Mouse (Mus musculus): ENCODE measurements around the gene Slc17a2. TPM values are rescaled to one million over a fixed set of nuclear protein-coding genes. Genes with fewer than 3 reads are reported as not detected.

The Slc17a2 gene
- polyA plus RNA-seq, 1 experiment from 2014 or later: not detected

DNA sequence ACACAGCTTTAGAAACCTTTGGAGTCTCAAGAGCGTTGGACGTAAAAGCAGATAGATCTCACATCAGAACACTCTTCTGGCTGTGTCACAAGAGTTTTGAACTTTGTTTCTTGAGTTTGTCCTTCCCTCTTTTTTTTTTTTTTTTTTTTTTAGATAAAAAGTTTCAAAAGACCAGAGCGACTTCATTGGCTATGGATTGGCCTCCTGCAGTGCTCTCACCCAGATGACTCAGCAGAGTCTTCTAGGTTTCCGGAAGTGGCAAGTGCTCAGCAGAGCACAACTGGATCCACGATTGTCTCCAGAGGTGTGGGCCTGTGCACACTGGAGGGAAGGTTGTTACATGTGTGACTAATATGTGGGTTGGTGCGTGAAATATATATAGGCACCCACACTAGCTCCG lies 28.5 kb upstream of the Slc17a2 start:
- H3K36me3 ChIP-seq (ENCODE audit: control insufficient read depth, insufficient read depth): no peaks in the 10 kb centered on the region
- 92% methylated on average over 7 of the region's 7 CpGs for WGBS
- no peak overlapping the region for H3K4me3 ChIP-seq (ENCODE audit: low read length)
- no peaks in the 10 kb centered on the region for H3K4me1 ChIP-seq (ENCODE audit: control insufficient read depth, insufficient read depth, low read length)
- no peak for ATAC-seq (replicated peaks; ENCODE audit: extremely low read depth, insufficient read depth, low FRiP score)
- H3K9ac ChIP-seq (ENCODE audit: low read length): no peak overlapping the region
- H3K4me2 ChIP-seq (ENCODE audit: low read depth, low read length): no peak overlapping the region
- H3K27ac ChIP-seq (ENCODE audit: low read length): no peak overlapping the region
- H3K27me3 ChIP-seq (ENCODE audit: control insufficient read depth, insufficient read depth, low read length): no peaks in the 10 kb centered on the region
- no peaks in the 10 kb centered on the region for H3K9me3 ChIP-seq (replicated peaks; ENCODE audit: control insufficient read depth, low read length)

GRCm38 (mm10) chr13:23779025-23779424 lies 27.8 kb upstream of the Slc17a2 start:
- Histone ChIP-seq H3K9ac (ENCODE audit: low read length) (no peak overlapping the region), H3K4me2 (ENCODE audit: low read depth, low read length) (no peak overlapping the region), H3K4me1 (ENCODE audit: control insufficient read depth, insufficient read depth, low read length) (no peaks in the 10 kb centered on the region), H3K36me3 (ENCODE audit: control insufficient read depth, insufficient read depth) (no peaks in the 10 kb centered on the region), H3K27ac (ENCODE audit: low read length) (no peak overlapping the region), H3K4me3 (ENCODE audit: low read length) (no peak overlapping the region), H3K9me3 (replicated peaks; ENCODE audit: control insufficient read depth, low read length) (no peaks in the 10 kb centered on the region), H3K27me3 (ENCODE audit: control insufficient read depth, insufficient read depth, low read length) (no peaks in the 10 kb centered on the region)
- 61% methylated on average over 4 of the region's 4 CpGs for WGBS
- no peak for ATAC-seq (replicated peaks; ENCODE audit: extremely low read depth, insufficient read depth, low FRiP score)

DNA sequence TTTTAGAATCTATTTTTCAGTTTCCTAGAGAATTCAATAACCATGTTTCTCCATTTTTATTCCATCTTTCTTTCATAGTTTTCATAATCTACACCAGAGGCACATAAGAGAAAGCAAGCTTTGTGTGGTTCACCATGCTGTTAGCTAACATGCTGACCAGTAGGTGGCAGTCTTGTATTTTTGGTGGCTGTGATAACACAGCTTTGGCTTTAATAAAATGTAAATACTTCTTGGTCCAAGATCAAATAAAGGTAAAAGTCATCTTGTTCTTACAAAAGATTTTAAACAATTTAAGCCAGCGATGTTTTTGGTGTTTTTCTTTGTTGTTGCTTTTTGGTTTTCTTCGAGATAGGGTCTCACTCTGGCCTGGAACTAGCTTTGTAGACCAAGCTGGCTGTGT lies 14.3 kb upstream of the Slc17a2 start:
- no peak for ATAC-seq (replicated peaks; ENCODE audit: extremely low read depth, insufficient read depth, low FRiP score)
- Histone ChIP-seq H3K27ac (ENCODE audit: low read length) (no peak overlapping the region), H3K4me3 (ENCODE audit: low read length) (no peak overlapping the region), H3K9me3 (replicated peaks; ENCODE audit: control insufficient read depth, low read length) (no peaks in the 10 kb centered on the region), H3K27me3 (ENCODE audit: control insufficient read depth, insufficient read depth, low read length) (no peaks in the 10 kb centered on the region), H3K4me1 (ENCODE audit: control insufficient read depth, insufficient read depth, low read length) (no peaks in the 10 kb centered on the region), H3K9ac (ENCODE audit: low read length) (no peak overlapping the region), H3K36me3 (ENCODE audit: control insufficient read depth, insufficient read depth) (no peaks in the 10 kb centered on the region), H3K4me2 (ENCODE audit: low read depth, low read length) (no peak overlapping the region)
- WGBS: 40% methylated on average over 2 of the region's 2 CpGs

DNA sequence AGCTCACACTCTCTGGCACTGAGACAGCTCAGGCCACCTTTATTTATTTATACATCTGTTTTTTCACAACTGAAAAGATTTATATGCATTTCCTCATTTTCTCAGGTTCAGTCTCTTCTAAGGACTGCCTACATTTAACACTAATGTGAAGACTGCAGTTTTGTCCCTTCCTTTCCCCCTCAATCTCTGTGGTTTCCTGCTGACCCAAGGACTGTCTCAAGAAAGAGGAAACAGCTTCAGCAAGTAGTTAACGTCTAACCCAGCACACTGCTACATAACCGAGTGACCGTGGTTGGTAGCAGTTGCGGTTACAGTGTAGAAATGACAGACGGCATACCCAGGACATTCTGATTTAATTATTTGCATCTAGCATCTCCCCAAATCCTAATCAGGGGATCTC lies 7.4 kb upstream of the Slc17a2 start:
- Histone ChIP-seq H3K4me3 (ENCODE audit: low read length) (no peak overlapping the region), H3K4me2 (ENCODE audit: low read depth, low read length) (no peak overlapping the region), H3K9ac (ENCODE audit: low read length) (no peak overlapping the region), H3K27ac (ENCODE audit: low read length) (no peak overlapping the region), H3K36me3 (ENCODE audit: control insufficient read depth, insufficient read depth) (no peaks in the 10 kb centered on the region), H3K27me3 (ENCODE audit: control insufficient read depth, insufficient read depth, low read length) (no peaks in the 10 kb centered on the region), H3K4me1 (ENCODE audit: control insufficient read depth, insufficient read depth, low read length) (no peaks in the 10 kb centered on the region), H3K9me3 (replicated peaks; ENCODE audit: control insufficient read depth, low read length) (no peaks in the 10 kb centered on the region)
- ATAC-seq (replicated peaks; ENCODE audit: extremely low read depth, insufficient read depth, low FRiP score): no peak
- WGBS: 71% methylated on average over 5 of the region's 5 CpGs

DNA sequence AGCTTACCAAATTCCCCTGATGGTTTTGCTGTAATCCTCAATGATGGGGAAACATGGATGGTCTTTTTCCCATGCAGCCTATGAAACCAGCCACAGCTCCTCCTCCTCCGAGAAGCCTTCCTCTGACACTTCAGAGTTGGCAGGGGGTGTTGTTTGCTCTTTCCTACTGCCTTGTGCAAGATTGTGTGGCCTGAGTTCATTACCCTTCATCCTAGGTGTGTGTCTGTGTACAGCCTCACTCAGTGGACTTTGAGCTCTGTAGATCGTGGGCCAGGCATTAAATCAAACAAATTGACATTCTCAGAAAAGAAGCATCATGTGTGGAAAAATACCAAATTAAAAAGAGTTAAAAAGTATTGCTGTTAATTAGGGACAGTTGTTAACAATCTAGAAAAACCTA lies 2.3 kb upstream of the Slc17a2 start:
- Histone ChIP-seq H3K36me3 (ENCODE audit: control insufficient read depth, insufficient read depth) (no peaks in the 10 kb centered on the region), H3K27ac (ENCODE audit: low read length) (no peak overlapping the region), H3K4me1 (ENCODE audit: control insufficient read depth, insufficient read depth, low read length) (no peaks in the 10 kb centered on the region), H3K4me2 (ENCODE audit: low read depth, low read length) (no peak overlapping the region), H3K9ac (ENCODE audit: low read length) (no peak overlapping the region), H3K9me3 (replicated peaks; ENCODE audit: control insufficient read depth, low read length) (no peaks in the 10 kb centered on the region), H3K27me3 (ENCODE audit: control insufficient read depth, insufficient read depth, low read length) (no peaks in the 10 kb centered on the region), H3K4me3 (ENCODE audit: low read length) (no peak overlapping the region)
- ATAC-seq (replicated peaks; ENCODE audit: extremely low read depth, insufficient read depth, low FRiP score): no peak
- 85% methylated on average over 2 of the region's 2 CpGs for WGBS

GRCm38 (mm10) chr13:23816148-23816547 lies 9.4 kb downstream of the Slc17a2 start:
- H3K4me2 ChIP-seq (ENCODE audit: low read depth, low read length): no peak overlapping the region
- 55% methylated on average over 2 of the region's 2 CpGs for WGBS

DNA sequence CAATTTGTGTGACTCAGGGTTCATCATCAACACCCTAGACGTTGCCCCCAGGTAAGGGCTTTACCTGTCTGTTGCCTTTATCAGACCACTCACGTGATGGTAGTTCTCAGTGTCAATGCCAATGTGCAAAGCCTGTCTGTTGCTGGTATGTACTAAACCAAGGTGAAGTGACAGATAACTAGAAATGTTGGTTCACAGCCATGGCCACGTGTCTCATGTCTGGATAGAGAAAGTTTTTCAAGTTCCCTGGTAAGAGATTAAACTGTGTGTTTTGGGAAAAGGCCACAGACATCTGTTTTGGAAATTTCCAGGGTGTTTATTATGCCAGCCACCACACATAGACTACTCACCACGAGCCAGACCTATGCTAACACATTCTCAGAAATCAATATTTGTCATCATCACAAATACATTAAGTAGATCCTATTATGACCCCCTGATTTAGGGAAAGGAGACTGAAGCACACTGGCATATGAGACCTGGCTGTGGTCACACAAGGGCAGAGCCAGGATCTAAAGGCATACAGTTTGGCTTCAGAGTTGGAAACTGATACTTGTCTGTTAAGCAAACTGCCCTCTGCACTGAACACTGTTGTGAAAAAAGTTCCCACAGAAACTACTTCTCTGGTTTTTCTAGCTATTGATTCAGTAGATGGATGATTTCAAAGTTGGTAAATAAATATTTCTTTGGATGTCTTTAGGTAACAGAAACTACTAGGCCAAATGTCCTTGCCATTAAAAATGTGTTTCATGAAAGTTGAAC lies 13.6 kb downstream of the Slc17a2 start:
- no peak overlapping the region for H3K4me2 ChIP-seq (ENCODE audit: low read depth, low read length)
- no peaks in the 10 kb centered on the region for H3K27me3 ChIP-seq (ENCODE audit: control insufficient read depth, insufficient read depth, low read length)
- no peak overlapping the region for H3K27ac ChIP-seq (ENCODE audit: low read length)
- no peaks in the 10 kb centered on the region for H3K9me3 ChIP-seq (replicated peaks; ENCODE audit: control insufficient read depth, low read length)
- no peak overlapping the region for H3K9ac ChIP-seq (ENCODE audit: low read length)
- 0 out of 2 replicates have a peak, but pooled peaks cover 3% of the 10 kb centered on the region for H3K4me1 ChIP-seq (ENCODE audit: control insufficient read depth, insufficient read depth, low read length)
- ATAC-seq (replicated peaks; ENCODE audit: extremely low read depth, insufficient read depth, low FRiP score): no peak
- WGBS: 59% methylated on average over 4 of the region's 4 CpGs
- no peak overlapping the region for H3K4me3 ChIP-seq (ENCODE audit: low read length)
- no peaks in the 10 kb centered on the region for H3K36me3 ChIP-seq (ENCODE audit: control insufficient read depth, insufficient read depth)

More at GRCm38 (mm10) chr13:23816148-23816547, 9.4 kb downstream of the Slc17a2 start:
- H3K27ac ChIP-seq (ENCODE audit: low read length): no peak overlapping the region
- H3K36me3 ChIP-seq (ENCODE audit: control insufficient read depth, insufficient read depth): no peaks in the 10 kb centered on the region
- H3K9ac ChIP-seq (ENCODE audit: low read length): no peak overlapping the region
- H3K4me3 ChIP-seq (ENCODE audit: low read length): no peak overlapping the region
- no peaks in the 10 kb centered on the region for H3K9me3 ChIP-seq (replicated peaks; ENCODE audit: control insufficient read depth, low read length)
- H3K4me1 ChIP-seq (ENCODE audit: control insufficient read depth, insufficient read depth, low read length): no peaks in the 10 kb centered on the region
- no peaks in the 10 kb centered on the region for H3K27me3 ChIP-seq (ENCODE audit: control insufficient read depth, insufficient read depth, low read length)
- ATAC-seq (replicated peaks; ENCODE audit: extremely low read depth, insufficient read depth, low FRiP score): no peak

DNA sequence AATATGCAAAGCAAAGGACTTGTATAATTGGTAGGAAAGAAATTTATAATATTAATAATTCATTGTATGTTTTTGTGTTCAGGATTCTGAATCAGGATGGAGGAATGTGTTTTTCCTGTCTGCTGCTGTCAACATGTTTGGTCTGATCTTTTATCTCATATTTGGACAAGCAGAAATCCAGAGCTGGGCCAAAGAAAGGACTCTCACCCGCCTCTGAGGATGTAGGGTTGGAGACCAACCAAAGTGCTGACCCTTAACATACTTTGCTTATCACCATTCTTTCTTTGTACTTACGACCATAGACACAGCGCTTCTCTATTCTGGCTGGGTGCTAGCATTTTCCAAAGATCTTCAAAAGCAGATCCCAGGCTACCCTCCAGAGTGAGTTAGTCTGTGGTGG lies 15.4 kb downstream of the Slc17a2 start:
- H3K27ac ChIP-seq (ENCODE audit: low read length): no peak overlapping the region
- H3K9ac ChIP-seq (ENCODE audit: low read length): no peak overlapping the region
- ATAC-seq (replicated peaks; ENCODE audit: extremely low read depth, insufficient read depth, low FRiP score): no peak
- no peak overlapping the region for H3K4me3 ChIP-seq (ENCODE audit: low read length)
- no peaks in the 10 kb centered on the region for H3K9me3 ChIP-seq (replicated peaks; ENCODE audit: control insufficient read depth, low read length)
- no peak overlapping the region for H3K4me2 ChIP-seq (ENCODE audit: low read depth, low read length)
- no peaks in the 10 kb centered on the region for H3K27me3 ChIP-seq (ENCODE audit: control insufficient read depth, insufficient read depth, low read length)
- WGBS: 25% methylated on average over 3 of the region's 3 CpGs
- H3K36me3 ChIP-seq (ENCODE audit: control insufficient read depth, insufficient read depth): no peaks in the 10 kb centered on the region
- H3K4me1 ChIP-seq (ENCODE audit: control insufficient read depth, insufficient read depth, low read length): 0 out of 2 replicates have a peak, but pooled peaks cover 3% of the 10 kb centered on the region

GRCm38 (mm10) chr13:23826606-23827005 lies 19.8 kb downstream of the Slc17a2 start:
- Histone ChIP-seq H3K27ac (ENCODE audit: low read length) (no peak overlapping the region), H3K9me3 (replicated peaks; ENCODE audit: control insufficient read depth, low read length) (no peaks in the 10 kb centered on the region), H3K36me3 (ENCODE audit: control insufficient read depth, insufficient read depth) (no peaks in the 10 kb centered on the region), H3K9ac (ENCODE audit: low read length) (no peak overlapping the region), H3K4me2 (ENCODE audit: low read depth, low read length) (no peak overlapping the region), H3K27me3 (ENCODE audit: control insufficient read depth, insufficient read depth, low read length) (no peaks in the 10 kb centered on the region), H3K4me1 (ENCODE audit: control insufficient read depth, insufficient read depth, low read length) (0 out of 2 replicates have a peak, but pooled peaks cover 3% of the 10 kb centered on the region), H3K4me3 (ENCODE audit: low read length) (no peak overlapping the region)
- 58% methylated on average over 3 of the region's 3 CpGs for WGBS
- no peak for ATAC-seq (replicated peaks; ENCODE audit: extremely low read depth, insufficient read depth, low FRiP score)
